Mouse (Mus musculus): ENCODE results near the gene Tmem178.
A peak's percentile ranks its signal among the peaks of the same experiment; 100 is the strongest.

The Tmem178 gene

DNA sequence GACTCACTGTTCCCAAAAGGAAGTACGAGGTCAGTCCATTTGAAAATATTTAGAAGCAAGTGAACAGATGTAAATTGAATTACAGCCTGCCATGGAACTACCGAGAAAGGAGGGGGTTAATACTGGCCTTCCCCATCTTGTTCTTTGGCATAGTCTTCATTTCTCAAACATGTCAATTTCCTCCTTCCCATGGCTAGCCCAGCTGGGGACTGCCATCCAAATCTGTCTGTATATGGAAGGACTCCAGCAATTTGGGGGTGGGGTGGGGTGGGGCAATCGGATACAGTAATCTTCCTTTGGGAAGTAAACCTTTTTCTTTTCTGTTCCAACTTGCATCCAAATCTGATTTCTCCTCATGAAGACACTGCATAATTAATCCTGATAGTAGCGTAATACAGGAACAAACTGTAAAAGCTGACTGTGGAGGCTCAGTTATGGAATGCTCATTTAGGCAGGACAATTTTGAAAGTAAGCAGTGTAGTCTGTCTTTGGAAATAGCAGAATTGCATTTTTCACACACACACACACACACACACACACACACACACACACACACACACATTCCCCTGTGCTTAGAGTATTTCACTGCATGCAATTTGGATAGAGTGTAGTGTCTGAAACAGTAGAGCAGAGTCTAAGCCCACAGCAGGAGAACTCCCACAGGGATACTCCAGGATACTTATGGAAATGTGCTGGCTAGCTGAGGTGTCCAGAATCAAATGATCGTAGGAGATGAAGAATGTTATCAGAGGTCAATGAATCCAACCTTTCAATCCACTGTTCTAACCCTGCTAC, 1.9 kb downstream of the Tmem178 start:
- DNase-seq: no peak

GRCm38 (mm10) chr17:80947075-80947960, 2.9 kb downstream of the Tmem178 start:
- DNase-seq: no peak

DNA sequence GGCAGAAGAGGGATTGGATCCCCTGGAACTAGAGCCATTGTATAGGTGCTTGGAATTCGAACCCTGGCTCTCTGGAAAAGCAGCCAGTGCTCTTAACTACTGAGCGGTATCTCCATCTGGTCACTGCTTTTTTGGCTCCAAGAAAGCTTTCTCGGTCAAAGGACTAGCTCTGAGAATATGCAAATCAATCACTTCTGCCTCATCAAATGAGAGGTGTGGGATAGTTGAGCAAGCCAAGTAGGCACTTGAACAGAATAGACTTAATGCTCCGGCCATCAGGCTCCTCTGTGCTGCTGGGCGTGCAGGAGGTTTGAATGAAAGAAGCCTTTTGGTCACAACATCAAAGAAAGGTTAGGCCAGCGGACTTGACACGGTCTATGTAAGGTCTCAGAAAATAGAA, 5.0 kb downstream of the Tmem178 start:
- DNase-seq: no peak

DNA sequence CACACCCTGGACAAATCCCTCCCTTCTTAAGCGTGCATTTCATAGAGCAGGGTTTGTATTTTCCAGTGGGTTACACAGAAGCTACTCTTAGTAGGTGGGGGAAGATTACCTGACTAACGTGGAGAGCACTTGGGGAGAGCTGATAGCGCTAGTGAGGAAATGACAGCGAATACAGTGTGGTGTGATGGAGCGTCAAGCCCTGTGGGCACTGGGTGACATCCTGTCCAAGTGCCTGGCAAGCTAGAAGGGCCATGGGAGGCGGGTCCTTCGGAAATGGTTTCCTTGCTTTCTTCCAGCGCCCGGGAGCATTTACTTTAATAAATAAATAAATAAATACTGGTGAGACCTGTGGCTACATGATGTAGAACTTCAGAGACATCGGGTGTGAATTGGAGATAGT, 5.5 kb downstream of the Tmem178 start:
- DNase-seq: no peak

DNA sequence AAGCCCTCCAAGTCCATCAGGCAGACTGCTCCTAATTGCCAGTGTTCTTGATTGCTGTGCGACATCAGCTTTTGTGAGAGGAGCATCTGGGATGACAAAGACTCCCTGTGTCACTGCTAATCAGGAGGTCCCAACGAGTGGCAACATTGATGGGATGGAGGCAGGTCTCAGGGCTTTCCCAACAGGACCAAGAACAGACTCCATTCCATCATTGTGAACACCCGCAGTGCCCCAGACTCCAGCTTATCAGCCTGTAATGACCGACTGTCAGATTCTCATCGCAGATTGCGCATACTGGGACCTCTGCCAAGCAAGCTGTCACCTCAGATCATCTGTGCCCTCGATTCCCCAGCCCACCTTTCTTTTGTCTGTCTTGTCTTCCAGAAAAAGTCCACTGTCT, 7.9 kb downstream of the Tmem178 start:
- DNase-seq: no peak

GRCm38 (mm10) chr17:80955415-80955814, 11.0 kb downstream of the Tmem178 start:
- no peak for DNase-seq

DNA sequence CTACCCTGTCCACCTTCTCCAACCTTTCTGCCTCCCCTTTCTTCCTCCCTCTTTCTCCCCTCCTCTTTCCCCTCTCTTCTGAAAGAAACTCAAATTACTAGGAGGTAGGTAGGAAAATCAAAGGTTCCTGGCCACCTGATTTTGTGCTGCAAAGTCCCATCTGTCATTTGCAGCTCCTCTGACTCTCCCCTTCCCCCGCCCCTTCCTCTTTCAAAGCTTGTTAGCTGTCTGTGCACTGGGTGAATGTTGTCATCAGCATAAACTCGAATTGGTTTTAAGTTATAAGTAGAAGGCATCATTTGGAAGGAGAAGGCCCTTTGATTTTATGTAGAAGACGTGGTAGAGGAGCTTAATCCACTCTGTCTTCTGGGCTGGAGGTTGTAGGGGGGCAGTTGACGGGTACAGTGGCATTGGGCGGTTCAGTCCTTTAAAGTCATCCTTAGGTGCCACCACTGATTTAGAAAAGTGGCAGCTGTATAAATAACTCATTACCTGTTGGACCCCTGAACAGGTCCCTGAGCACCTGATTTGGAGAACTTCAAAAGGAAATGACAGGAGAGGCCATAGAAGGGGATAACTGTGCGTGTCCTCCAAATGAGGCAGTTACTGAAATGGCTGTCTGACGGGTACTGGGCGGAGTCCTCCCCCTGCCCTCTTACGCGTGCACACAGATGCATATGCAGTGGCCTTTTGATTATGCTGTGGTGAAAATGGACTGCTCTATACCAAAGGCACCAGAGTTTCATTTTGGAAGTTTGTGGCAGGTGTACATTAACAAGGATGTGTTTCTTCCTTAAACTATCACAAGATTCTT, 11.8 kb downstream of the Tmem178 start:
- no peak for DNase-seq

- DNase-seq: no peak
Measured at GRCm38 (mm10) chr17:80958332-80958731, 13.9 kb downstream of the Tmem178 start.

GRCm38 (mm10) chr17:80959840-80960239, 15.4 kb downstream of the Tmem178 start:
- no peak for DNase-seq

DNA sequence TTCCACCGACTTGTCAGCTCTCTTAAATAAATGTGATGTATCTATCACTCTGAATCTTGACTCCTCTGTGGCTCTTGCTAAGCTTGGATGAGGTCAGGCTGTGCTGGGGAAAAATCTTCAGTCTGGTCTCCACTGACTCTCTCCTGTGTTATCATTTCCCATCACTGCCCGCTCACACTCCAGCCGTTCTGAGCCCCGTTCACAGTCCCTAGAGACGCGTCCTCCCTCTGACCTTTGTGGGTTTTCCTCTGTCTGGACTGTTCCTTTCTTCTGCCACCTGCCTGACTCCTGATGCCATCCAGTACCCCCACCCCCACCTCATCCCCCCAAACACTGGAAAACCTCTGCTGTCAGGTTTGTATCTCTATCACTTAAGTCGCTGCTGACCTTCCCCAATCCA, 23.0 kb downstream of the Tmem178 start:
- peak; percentile 49 for DNase-seq

- DNase-seq: peak; percentile 69
Measured at GRCm38 (mm10) chr17:80969643-80970619, 25.5 kb downstream of the Tmem178 start.

- no peak for DNase-seq
Measured at GRCm38 (mm10) chr17:80970716-80971115, 26.3 kb downstream of the Tmem178 start.

- no peak for DNase-seq
Measured at GRCm38 (mm10) chr17:80972891-80973290, 28.5 kb downstream of the Tmem178 start.

DNA sequence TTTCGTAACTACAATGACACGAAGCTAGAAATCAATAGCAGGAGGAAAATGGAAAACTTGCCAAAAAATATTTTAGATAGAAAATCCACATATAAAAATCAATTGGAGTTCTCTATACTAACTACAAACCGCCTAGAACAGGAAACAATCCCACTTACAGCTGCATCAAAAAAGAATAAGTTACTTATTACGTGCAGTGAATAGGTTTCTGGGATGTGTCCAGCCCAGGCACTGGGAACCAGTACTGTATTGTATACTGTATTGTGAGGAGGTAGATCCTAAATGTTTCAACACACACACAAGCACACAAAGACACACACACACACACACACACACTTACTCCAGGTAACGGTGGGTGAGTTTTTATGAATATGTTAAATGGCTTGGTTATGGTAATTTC, 32.8 kb downstream of the Tmem178 start:
- DNase-seq: no peak

GRCm38 (mm10) chr17:80980096-80980495, 35.7 kb downstream of the Tmem178 start:
- DNase-seq: no peak

GRCm38 (mm10) chr17:80981721-80982411, 37.4 kb downstream of the Tmem178 start:
- no peak for DNase-seq

- DNase-seq: peak; percentile 81
Measured at GRCm38 (mm10) chr17:80982412-80982787, 38.0 kb downstream of the Tmem178 start.

GRCm38 (mm10) chr17:80982976-80983375, 38.5 kb downstream of the Tmem178 start:
- no peak for DNase-seq

GRCm38 (mm10) chr17:80991535-80992127, 47.2 kb downstream of the Tmem178 start:
- no peak for DNase-seq

GRCm38 (mm10) chr17:80997226-80997625, 52.8 kb downstream of the Tmem178 start:
- no peak for DNase-seq

DNA sequence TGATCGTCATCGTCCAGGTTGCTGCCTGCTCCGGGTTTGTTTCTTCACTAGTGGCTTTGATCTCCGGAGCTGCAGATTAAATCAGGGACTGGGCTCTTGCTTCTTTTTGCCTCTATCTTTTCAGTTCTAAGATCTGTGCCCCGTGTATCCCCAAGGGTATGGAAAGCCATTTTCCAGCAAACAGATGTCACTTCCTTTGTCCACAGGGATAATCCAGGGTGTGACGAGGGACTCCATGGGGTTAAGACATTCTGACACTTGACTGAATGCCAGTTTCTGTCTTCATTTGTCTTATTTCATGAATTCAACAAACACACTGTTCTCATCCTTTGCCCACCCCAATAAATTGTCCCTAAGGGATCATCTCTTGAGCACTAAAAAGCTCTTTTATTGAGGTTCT, 54.5 kb downstream of the Tmem178 start:
- DNase-seq: no peak

Data from embryo, embryonic 11 days (tissue).